ENCODE assay signal across 22 mouse cellular contexts in the genomic region with DNA sequence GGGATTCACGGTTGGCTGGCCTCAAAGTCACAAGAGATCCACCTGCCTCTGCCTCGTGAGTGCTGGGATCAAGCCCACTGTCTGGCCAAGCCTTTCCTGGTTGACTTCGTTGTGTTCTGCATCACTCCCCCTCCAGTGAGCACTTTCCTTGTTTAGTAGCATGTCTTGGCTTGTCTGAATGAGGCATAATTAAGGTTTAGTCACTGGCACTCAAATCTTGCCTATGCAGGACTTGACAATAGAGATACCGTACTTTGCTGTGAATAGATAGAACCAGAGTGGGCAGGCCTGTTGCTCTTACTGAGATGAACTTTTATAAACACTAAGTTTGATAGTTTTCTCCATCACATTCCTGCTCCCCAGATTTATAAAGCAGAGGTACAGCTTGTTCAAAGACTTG. TPM values are rescaled to one million over a fixed set of nuclear protein-coding genes. Genes with fewer than 3 reads are reported as not detected.
DNase-seq lines count a peak whose midpoint lies in the region; ATAC-seq and TF ChIP-seq lines count a peak whose summit lies in the region.
"Had no signal": no experiment of that assay in that cellular context is flagged by ENCODE, and none has a peak within 500 bp of the region (broad histone marks: within the 10 kb centered on the region; RNA-seq: fewer than 3 reads in every experiment).

No protein-coding gene starts in this region.

- 0 out of 2 replicates have a peak, but pooled peaks have one; percentile 19 for TF ChIP-seq EP300 in liver, embryonic 14.5 days (IDR thresholded peaks at IDR 0.05; ENCODE audit: low read depth)

- 78% methylated on average over 4 of the region's 4 CpGs for WGBS in embryonic facial prominence, embryonic 14.5 days
- 76% methylated on average over 4 of the region's 4 CpGs for WGBS in embryonic facial prominence, embryonic 10.5 days
- 34% methylated on average over 4 of the region's 4 CpGs for WGBS in liver, embryonic 14.5 days (ENCODE audit: insufficient replicate concordance)
- WGBS in liver, embryonic 12.5 days (ENCODE audit: insufficient replicate concordance), result 52% methylated on average over 4 of the region's 4 CpGs

- ATAC-seq in embryonic facial prominence, embryonic 14.5 days (ENCODE audit: low read depth), result no peak
- ATAC-seq in liver, embryonic 14.5 days (ENCODE audit: insufficient read depth), result no peak
- ATAC-seq in liver, embryonic 12.5 days, result no peak
- ATAC-seq in megakaryocyte-erythroid progenitor cell, adult 5-6 weeks (replicated peaks; ENCODE audit: low FRiP score, low TSS enrichment, poor library complexity, severe bottlenecking), result peak; percentile 50
- ATAC-seq: CD4-positive, CD25-positive, alpha-beta regulatory T cell, adult 4 months; forebrain, postnatal 0 days had no signal

- peaks cover 30% of the 10 kb centered on the region for H3K4me1 ChIP-seq in embryonic facial prominence, embryonic 14.5 days (ENCODE audit: control insufficient read depth, insufficient read depth, low read length)
- peaks cover 52% of the 10 kb centered on the region for H3K4me1 ChIP-seq in embryonic facial prominence, embryonic 10.5 days
- H3K4me1 ChIP-seq in liver, embryonic 14.5 days (replicated peaks; ENCODE audit: control insufficient read depth in 2 of 2, insufficient read depth in 2 of 2, low read length in 1 of 2), result peaks cover 9 to 24% of the 10 kb centered on the region in 2 experiments
- peaks cover 50% of the 10 kb centered on the region for H3K4me1 ChIP-seq in liver, embryonic 12.5 days

- TF ChIP-seq CTCF in liver, embryonic 14.5 days (IDR thresholded peaks at IDR 0.05; ENCODE audit: low read depth), result no peak

- no peaks in the 10 kb centered on the region for H3K36me3 ChIP-seq in embryonic facial prominence, embryonic 14.5 days (ENCODE audit: control insufficient read depth, insufficient read depth, low read length)
- H3K36me3 ChIP-seq in embryonic facial prominence, embryonic 10.5 days (replicated peaks), result no peaks in the 10 kb centered on the region
- no peaks in the 10 kb centered on the region for H3K36me3 ChIP-seq in liver, embryonic 14.5 days (replicated peaks; ENCODE audit: control insufficient read depth, insufficient read depth, low read depth)
- H3K36me3 ChIP-seq in liver, embryonic 12.5 days, result no peaks in the 10 kb centered on the region
- H3K36me3 ChIP-seq: embryonic facial prominence, embryonic 12.5 days; forebrain, embryonic 12.5 days; hindbrain, embryonic 10.5 days had no signal

- H3K4me2 ChIP-seq in embryonic facial prominence, embryonic 14.5 days (ENCODE audit: low read depth, low read length), result no peak overlapping the region
- no peak overlapping the region for H3K4me2 ChIP-seq in liver, embryonic 14.5 days (ENCODE audit: low read depth)
- H3K4me2 ChIP-seq in liver, embryonic 12.5 days, result no peak overlapping the region
- H3K4me2 ChIP-seq: embryonic facial prominence, embryonic 12.5 days; forebrain, embryonic 12.5 days; heart, embryonic 12.5 days; hindbrain, embryonic 14.5 days had no signal

- H3K27me3 ChIP-seq in embryonic facial prominence, embryonic 14.5 days (replicated peaks; ENCODE audit: control insufficient read depth, insufficient read depth, low read length), result no peaks in the 10 kb centered on the region
- no peaks in the 10 kb centered on the region for H3K27me3 ChIP-seq in embryonic facial prominence, embryonic 10.5 days (replicated peaks; ENCODE audit: low read depth, poor library complexity, severe bottlenecking)
- H3K27me3 ChIP-seq in liver, embryonic 14.5 days (ENCODE audit: control insufficient read depth, insufficient read depth, low read length), result no peaks in the 10 kb centered on the region
- no peaks in the 10 kb centered on the region for H3K27me3 ChIP-seq in liver, embryonic 12.5 days (replicated peaks)
- H3K27me3 ChIP-seq: embryonic facial prominence, embryonic 12.5 days; forebrain, embryonic 12.5 days; heart, embryonic 12.5 days had no signal

- no peak overlapping the region for H3K9ac ChIP-seq in embryonic facial prominence, embryonic 14.5 days (ENCODE audit: low read depth, low read length)
- H3K9ac ChIP-seq in liver, embryonic 14.5 days (replicated peaks), result no peak overlapping the region
- no peak overlapping the region for H3K9ac ChIP-seq in liver, embryonic 12.5 days
- H3K9ac ChIP-seq: embryonic facial prominence, embryonic 12.5 days; forebrain, embryonic 12.5 days; forebrain, postnatal 0 days; heart, embryonic 12.5 days; hindbrain, embryonic 14.5 days had no signal

- no peak overlapping the region for H3K4me3 ChIP-seq in embryonic facial prominence, embryonic 14.5 days (ENCODE audit: low read depth, low read length)
- no peak overlapping the region for H3K4me3 ChIP-seq in embryonic facial prominence, embryonic 10.5 days
- H3K4me3 ChIP-seq in liver, embryonic 14.5 days (ENCODE audit: insufficient read depth in 1 of 2, low read depth in 2 of 2, low read length in 2 of 2), result no peak overlapping the region
- H3K4me3 ChIP-seq in liver, embryonic 12.5 days, result no peak overlapping the region
- H3K4me3 ChIP-seq: embryonic facial prominence, embryonic 12.5 days; forebrain, embryonic 12.5 days; gastrocnemius, adult 2 months; heart, embryonic 12.5 days; hindbrain, embryonic 10.5 days had no signal

- DNase-seq in embryonic facial prominence, embryonic 14.5 days (ENCODE audit: low spot score), result peak; percentile 26
- no peak for DNase-seq in embryonic facial prominence, embryonic 10.5 days (ENCODE audit: low spot score)
- peak in 1 of 3 experiments; percentile 5 for DNase-seq in liver, embryonic 14.5 days (ENCODE audit: low read depth in 3 of 3, low spot score in 3 of 3)
- DNase-seq in brain, adult 2 months (ENCODE audit: low read depth, low spot score), result peak; percentile 46
- no peak for DNase-seq in testis, postnatal 10 days (ENCODE audit: low spot score)
- DNase-seq in gastrocnemius, adult 18-20 months (ENCODE audit: low spot score), result no peak
- DNase-seq: adrenal gland, postnatal 10 days; cerebellum, adult 11 months; cerebellum, adult 8-10 months; cerebellum, postnatal 14 days; embryo, embryonic 11 days; forebrain, postnatal 0 days; gastrocnemius, adult 2 months; gastrocnemius, postnatal 25 days had no signal

- H3K9me3 ChIP-seq in embryonic facial prominence, embryonic 14.5 days (ENCODE audit: control insufficient read depth, low read length), result no peaks in the 10 kb centered on the region
- H3K9me3 ChIP-seq in embryonic facial prominence, embryonic 10.5 days, result no peaks in the 10 kb centered on the region
- no peaks in the 10 kb centered on the region for H3K9me3 ChIP-seq in liver, embryonic 14.5 days (ENCODE audit: control insufficient read depth, low read length)
- no peaks in the 10 kb centered on the region for H3K9me3 ChIP-seq in liver, embryonic 12.5 days (replicated peaks)
- H3K9me3 ChIP-seq: embryonic facial prominence, embryonic 12.5 days; forebrain, embryonic 12.5 days; heart, embryonic 12.5 days; hindbrain, embryonic 10.5 days had no signal

- no peak overlapping the region for H3K27ac ChIP-seq in embryonic facial prominence, embryonic 14.5 days (replicated peaks; ENCODE audit: low read depth, low read length)
- no peak overlapping the region for H3K27ac ChIP-seq in embryonic facial prominence, embryonic 10.5 days (replicated peaks)
- H3K27ac ChIP-seq in liver, embryonic 14.5 days, result no peak overlapping the region
- H3K27ac ChIP-seq in liver, embryonic 12.5 days, result no peak overlapping the region
- H3K27ac ChIP-seq: embryonic facial prominence, embryonic 12.5 days; forebrain, embryonic 12.5 days; gastrocnemius, adult 2 months; hindbrain, embryonic 10.5 days; hindbrain, embryonic 14.5 days had no signal

RNA-seq across cellular contexts. Expression of gene Sik3, which starts 56.4 kb away (rescaled TPM):
- 11.5 and 13.4 TPM in 2 replicates for polyA plus RNA-seq in embryonic facial prominence, embryonic 14.5 days (2014; fragmentation: Nextera tagmentation; extraction: Ambion mirVana)
- 8.4 and 9.9 TPM in 2 replicates for polyA plus RNA-seq in embryonic facial prominence, embryonic 10.5 days (2016; fragmentation: Nextera tagmentation; extraction: Ambion mirVana)
- 3.0 and 4.1 TPM in 2 replicates for polyA plus RNA-seq in liver, embryonic 14.5 days (2012; rRNA removed)
- 2.1 and 2.4 TPM in 2 replicates for polyA plus RNA-seq in liver, embryonic 14.5 days (2014; fragmentation: Nextera tagmentation; extraction: Ambion mirVana)
- polyA plus RNA-seq in liver, embryonic 12.5 days (2016; fragmentation: Nextera tagmentation; extraction: Ambion mirVana), result 6.8 and 7.1 TPM in 2 replicates
- 23.8 and 29.0 TPM in 2 replicates for total RNA-seq in megakaryocyte-erythroid progenitor cell, adult 5-6 weeks (2014; fragmentation: Nextera tagmentation)
- total RNA-seq in megakaryocyte-erythroid progenitor cell, adult 5-6 weeks (2017), result 15.2 and 16.6 TPM in 2 replicates
- 10 to 100 TPM; 37.4 to 38.3 TPM for total RNA-seq in gastrocnemius, adult 18-20 months (2021)

RNA-seq across cellular contexts. Expression of gene Pafah1b2, which starts 56.5 kb away (rescaled TPM):
- polyA plus RNA-seq in embryonic facial prominence, embryonic 14.5 days (2014; fragmentation: Nextera tagmentation; extraction: Ambion mirVana), result 167 and 188 TPM in 2 replicates
- polyA plus RNA-seq in embryonic facial prominence, embryonic 10.5 days (2016; fragmentation: Nextera tagmentation; extraction: Ambion mirVana), result 261 and 262 TPM in 2 replicates
- 13.2 and 23.1 TPM in 2 replicates for polyA plus RNA-seq in liver, embryonic 14.5 days (2012; rRNA removed)
- polyA plus RNA-seq in liver, embryonic 14.5 days (2014; fragmentation: Nextera tagmentation; extraction: Ambion mirVana), result 59.6 and 65.6 TPM in 2 replicates
- 118 and 125 TPM in 2 replicates for polyA plus RNA-seq in liver, embryonic 12.5 days (2016; fragmentation: Nextera tagmentation; extraction: Ambion mirVana)
- 26.5 and 36.8 TPM in 2 replicates for total RNA-seq in megakaryocyte-erythroid progenitor cell, adult 5-6 weeks (2014; fragmentation: Nextera tagmentation)
- 111 and 144 TPM in 2 replicates for total RNA-seq in megakaryocyte-erythroid progenitor cell, adult 5-6 weeks (2017)
- 10 to 100 TPM; 23.6 to 32.0 TPM for total RNA-seq in gastrocnemius, adult 18-20 months (2021)

Comparison
In these comparisons a context has a peak if more than half of its experiments do, and no peak if none do; other contexts are left out.
1. DNase-seq: peak in embryonic facial prominence, embryonic 14.5 days (single experiment) and brain, adult 2 months (single experiment); none in embryonic facial prominence, embryonic 10.5 days (single experiment), testis, postnatal 10 days (single experiment) and gastrocnemius, adult 18-20 months (single experiment).